Mouse (Mus musculus): ENCODE results near the gene Etv5.

Etv5 gene

GRCm38 (mm10) chr16:22430211-22430951 is 9.1 kb downstream of the Etv5 start:
- DNase-seq (ENCODE audit: low spot score), result no peak

DNA sequence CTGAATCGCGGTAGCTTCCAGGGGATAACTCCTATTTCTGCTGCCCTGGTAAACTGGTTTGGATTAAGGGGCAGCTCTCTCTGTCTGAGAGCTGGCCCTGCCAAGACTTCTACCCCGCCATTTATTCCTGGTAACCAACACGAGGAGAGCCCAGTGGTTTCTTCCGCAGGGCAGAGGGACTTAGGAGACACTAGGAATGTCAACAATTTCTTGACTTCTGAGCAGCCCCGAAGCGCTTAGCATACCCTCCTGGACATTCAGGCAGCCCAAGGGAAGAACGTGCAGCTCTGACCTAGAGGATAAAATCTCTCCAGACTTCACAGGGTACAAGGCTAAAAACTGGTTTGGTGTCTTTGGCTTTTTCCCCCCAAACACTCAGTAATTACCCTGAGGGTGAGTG is 10.1 kb downstream of the Etv5 start:
- DNase-seq (ENCODE audit: low spot score), result no peak

DNA sequence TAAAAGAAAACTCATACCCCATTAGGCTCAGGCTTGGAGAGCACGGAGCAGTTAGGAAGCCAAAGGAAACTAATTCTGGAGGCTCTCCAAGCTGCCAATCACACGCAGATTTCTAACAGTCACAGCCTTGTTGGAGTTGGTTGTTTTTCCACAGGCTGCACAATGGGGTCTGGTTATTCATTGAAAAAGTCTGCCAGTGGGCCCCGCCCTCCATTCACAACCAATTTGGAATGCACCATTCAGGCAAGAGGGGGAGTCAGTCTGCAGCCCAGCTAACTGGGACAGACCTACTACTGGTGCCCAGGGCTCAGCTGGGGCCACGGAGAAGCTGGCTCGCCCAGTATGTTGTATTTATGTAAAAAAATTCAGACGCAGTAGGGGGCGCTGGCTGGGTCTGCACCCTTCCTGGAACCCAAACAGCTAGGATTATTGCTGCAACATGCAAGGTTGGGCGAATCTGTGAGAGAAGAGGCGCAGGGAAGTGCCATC is 10.6 kb downstream of the Etv5 start:
- DNase-seq (ENCODE audit: low spot score), result no peak

DNA sequence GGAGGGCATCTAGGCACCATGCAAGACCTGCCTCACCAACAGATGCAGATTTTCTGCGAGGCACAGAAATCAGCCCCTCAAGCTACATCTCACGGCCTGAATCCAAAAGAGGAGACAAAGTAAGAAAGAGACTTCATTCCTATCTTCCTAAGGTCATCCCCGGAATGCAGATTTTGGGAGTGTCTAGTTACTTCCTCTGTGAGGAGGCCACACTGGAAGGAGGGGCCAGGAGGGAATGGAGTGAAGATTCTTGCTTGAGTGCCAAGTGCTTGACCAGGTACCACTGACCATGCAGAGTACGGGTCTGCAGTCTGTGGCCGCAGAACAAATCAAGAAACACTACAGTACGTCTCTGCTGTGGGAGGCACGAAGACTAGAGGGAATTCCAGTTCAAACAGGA is 12.7 kb downstream of the Etv5 start:
- no peak for DNase-seq (ENCODE audit: low spot score)

DNA sequence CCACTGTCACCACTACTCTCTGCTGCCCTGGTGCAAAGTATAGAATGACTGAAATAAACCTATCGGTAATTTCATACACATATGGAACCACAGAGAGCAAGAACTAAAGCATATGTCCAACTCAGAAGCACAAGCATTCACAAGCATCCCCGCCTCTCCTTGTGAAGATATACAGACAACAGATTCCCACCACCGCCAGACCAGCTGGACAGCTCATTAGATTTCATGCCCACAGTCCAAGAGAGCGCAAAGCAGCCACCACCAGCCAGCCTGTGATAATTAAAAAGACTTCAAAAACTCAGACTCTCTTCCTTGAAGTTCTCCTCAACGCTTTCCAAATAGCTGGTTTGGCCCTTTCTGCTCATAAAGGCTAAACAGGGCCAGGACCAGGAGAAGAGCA is 17.3 kb downstream of the Etv5 start:
- DNase-seq (ENCODE audit: low spot score), result no peak

- DNase-seq (ENCODE audit: low spot score), result no peak
Measured at GRCm38 (mm10) chr16:22417931-22418330, 21.6 kb downstream of the Etv5 start.

DNA sequence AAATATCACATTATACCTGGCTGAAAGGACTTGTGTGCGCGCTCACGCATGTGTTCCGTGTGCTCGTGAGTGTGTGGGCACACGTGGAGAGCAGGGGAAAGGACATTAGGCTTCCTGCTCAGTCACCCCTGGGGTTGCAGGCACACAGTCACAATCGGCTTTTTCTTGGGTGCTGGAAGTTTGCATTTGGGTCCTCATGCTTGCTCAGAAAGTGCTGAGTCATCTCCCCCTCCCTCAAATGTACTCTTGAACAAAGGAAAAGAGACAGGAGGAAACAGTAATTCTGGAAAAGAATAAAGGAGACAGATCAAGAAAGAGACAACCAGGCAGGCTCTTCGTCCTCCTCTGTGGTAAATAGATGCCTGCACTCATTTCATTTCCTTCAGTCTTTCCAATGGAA is 22.5 kb downstream of the Etv5 start:
- DNase-seq (ENCODE audit: low spot score), result no peak

- no peak for DNase-seq (ENCODE audit: low spot score)
Measured at GRCm38 (mm10) chr16:22416140-22416848, 23.2 kb downstream of the Etv5 start.

DNA sequence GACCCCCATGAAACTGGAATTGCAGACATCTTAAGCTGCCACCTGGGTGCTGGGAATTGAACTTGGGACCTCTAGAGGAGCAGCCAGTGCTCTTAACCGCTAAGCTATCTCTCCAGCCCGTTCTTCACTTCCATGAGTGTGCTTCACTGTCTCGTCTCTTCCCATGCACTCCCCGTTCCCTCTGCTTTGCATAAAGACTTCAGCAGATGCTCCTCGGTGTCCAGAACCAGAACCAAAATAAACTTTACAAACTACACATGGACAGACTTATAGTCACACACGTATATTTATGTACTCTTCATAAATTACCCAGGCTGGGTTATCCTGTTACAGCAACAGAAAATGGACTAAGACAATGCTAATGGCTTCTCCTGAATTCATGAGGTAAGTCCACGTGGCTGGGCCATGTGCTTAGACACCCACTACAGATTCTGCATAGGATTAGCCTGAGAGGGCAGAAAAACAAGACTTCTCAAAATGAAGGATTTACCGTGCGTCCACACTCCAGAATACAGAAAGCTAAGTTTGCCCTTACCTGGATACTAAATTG is 25.2 kb downstream of the Etv5 start:
- DNase-seq (ENCODE audit: low spot score), result no peak

GRCm38 (mm10) chr16:22412459-22413229 is 26.9 kb downstream of the Etv5 start:
- DNase-seq (ENCODE audit: low spot score), result no peak

DNA sequence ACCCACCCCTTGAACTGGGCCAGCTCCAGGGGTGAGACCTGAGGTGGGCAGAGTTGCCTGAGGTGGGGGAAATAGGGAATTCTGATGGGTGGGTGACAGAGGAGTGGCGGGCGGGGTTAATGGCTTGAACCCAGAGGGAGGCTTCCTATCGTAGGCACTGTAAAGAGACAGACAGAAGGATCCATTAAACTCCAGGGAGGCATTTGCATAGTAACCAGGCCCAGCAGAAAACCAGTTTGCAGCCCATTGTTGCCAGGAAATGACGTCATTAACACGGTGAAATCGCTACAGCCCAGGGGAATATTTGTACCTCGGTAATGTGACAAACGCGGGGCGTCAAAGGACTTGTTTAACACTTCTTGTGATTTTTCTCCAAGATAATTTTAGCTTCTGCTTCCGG is 27.8 kb downstream of the Etv5 start:
- DNase-seq (ENCODE audit: low spot score), result peak; percentile 19

GRCm38 (mm10) chr16:22410000-22410399 is 29.5 kb downstream of the Etv5 start:
- DNase-seq (ENCODE audit: low spot score), result no peak

DNA sequence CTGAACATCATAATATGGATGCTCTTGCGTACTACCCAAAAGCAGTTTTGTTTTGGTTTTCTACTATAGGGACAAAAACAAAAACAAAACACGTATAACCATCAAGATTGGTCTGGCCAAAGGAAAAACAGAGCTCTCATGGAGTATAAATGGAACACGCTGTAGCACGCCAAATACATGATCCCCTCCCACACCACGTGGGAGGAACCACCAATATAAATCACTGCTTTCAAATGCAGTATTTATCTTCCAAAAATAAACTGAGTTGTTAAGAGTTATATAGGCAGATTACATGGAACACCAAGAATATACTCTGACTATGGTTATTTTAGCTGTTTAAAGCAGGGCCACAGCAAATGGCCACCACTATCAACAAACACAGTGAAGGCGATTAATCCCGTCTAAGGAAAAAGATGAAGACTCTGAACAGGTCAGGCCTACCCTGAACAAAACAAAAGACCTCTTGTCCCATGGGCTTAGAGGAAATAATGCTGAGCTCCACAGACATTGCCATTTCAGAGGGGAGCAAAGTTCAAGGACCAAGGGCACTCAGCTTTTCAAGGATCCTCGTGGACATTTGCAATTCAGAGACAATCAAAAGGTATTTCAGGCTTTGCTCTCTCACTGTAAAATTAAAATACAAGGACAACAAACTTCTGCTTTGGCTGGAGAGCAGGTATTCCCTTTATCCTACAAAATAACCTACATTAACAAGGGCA is 30.7 kb downstream of the Etv5 start:
- no peak for DNase-seq (ENCODE audit: low spot score)

DNA sequence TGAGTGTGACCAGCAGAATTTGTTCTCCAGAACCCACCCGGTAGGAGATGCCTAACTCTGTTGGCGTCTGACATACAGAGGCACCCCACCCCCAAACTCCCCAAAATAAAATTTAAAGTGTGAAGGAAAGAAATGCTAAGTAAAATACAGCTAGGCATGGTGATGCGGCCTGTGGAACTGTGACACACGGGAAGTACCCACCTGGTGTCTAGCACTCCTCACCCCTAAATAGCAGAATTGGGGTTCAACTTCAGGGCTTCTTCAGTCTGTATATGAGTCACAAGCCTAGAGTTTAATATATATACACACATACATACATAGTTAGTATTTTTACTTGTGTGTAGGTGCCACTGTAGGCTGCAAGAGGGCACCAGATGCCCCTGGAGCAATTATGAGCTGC is 32.8 kb downstream of the Etv5 start:
- no peak for DNase-seq (ENCODE audit: low spot score)

- no peak for DNase-seq (ENCODE audit: low spot score)
Measured at GRCm38 (mm10) chr16:22406050-22406449, 33.5 kb downstream of the Etv5 start.

DNA sequence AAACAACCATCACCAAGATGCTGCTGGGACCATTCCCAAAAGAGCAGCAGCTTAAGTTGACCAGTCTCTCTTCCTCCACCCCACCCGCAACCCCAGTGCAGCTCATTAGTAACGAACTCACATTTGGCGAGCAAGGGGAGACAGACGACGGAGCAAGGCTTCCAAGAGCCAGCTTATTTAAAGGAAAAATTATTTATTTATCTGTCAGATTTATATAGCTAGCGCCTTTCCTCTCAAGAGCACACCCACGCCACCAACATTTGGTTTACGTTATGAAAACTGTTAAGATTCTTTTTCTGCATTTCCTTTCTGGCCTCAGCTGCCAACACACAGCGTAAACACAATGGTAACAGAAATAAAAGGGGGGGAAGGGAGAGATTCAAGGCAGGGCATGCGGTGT is 34.0 kb downstream of the Etv5 start:
- no peak for DNase-seq (ENCODE audit: low spot score)

DNA sequence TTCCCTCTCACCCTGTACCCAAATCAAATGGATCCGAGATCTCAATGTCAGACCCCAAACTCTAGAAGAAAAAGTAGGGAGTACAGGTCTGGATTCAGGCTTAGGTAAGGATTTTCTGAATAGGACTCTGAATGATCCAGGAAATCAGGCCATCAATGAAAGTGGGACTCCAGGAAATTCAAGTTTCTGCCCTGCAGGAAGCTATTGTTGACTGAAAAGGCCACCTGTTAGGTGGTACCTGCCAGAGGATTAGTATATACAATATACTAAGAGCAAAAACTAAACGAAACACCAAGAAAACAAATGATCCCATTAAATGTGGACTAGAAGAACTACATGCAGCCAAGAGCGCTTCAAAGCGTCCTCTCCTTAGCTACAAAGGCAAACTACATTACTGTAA is 35.8 kb downstream of the Etv5 start:
- DNase-seq (ENCODE audit: low spot score), result no peak

- no peak for DNase-seq (ENCODE audit: low spot score)
Measured at GRCm38 (mm10) chr16:22402600-22402999, 36.9 kb downstream of the Etv5 start.

DNA sequence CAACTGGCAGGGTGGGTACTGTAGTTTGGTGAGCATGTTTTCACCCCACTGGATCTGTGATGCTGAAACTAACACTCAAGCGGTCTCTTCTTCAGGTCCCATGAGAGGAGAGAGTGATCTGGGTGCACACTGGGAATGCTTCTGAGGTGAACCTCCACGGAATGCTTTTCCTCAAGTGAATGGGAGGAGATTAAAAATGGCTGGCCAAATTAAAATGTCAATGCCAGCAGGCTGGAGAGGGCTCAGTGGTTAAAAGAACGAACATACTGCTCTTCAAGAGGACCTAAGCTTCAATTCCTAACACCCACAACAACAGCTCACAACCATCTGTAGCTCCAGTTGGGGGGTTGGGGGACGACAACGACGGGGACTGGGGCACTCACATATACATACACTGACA is 39.3 kb downstream of the Etv5 start:
- DNase-seq (ENCODE audit: low spot score), result no peak

GRCm38 (mm10) chr16:22398784-22399453 is 40.6 kb downstream of the Etv5 start:
- no peak for DNase-seq (ENCODE audit: low spot score)

DNA sequence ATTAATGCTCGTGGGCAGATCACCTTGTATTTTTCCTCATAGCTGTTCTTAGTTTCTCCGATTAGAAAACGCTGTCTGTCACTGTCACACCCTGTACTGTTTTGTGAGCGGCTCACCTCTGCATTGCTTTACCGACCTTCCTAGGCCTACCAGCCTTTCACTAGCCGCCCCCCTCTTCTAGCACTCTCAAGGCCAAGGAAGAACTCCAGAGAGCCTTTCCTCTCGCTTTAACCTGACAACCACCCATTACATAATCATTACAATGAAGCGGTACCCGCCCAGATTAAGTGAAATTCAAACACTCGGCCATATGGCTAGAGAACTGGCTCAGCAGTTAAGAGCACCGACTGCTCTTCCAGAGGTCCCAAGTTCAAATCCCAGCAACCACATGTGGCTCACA is 41.2 kb downstream of the Etv5 start:
- DNase-seq (ENCODE audit: low spot score), result no peak
